Mouse (Mus musculus) liver, embryonic 14.5 days (tissue): ENCODE data around the gene Eci1. TPM values are rescaled to one million over a fixed set of nuclear protein-coding genes. Genes with fewer than 3 reads are reported as not detected.

ENCODE experiments used
- ATAC-seq: fragments of 200-750 bp; cut with Nextera tagmentation; 2 replicates; pipeline ENCODE4 v1.8.0; 2017; ENCODE audit warnings: moderate number of reproducible peaks, mild to moderate bottlenecking, moderate library complexity; ENCODE audit not compliant: insufficient read depth
- DNase-seq, 3 experiments: peaks; one replicate each; pipeline ENCODE4 v3.0.0-alpha.2; 2012 to 2013; ENCODE audit warnings: low read depth in 3 of 3, low spot score in 3 of 3
- H3K27ac ChIP-seq: fragments of 300-500 bp; sonication (generic); 2 replicates; pipeline ENCODE4 v1.5.1; 2014; ENCODE audit warnings: moderate library complexity, mild to moderate bottlenecking, control low read depth, inconsistent platforms
- H3K27me3 ChIP-seq: fragments of 300-500 bp; sonication (generic); 2 replicates; pipeline ENCODE4 v1.6.1; 2014; ENCODE audit warnings: mild to moderate bottlenecking, low read length, moderate library complexity; ENCODE audit not compliant: control insufficient read depth, insufficient read depth
- H3K36me3 ChIP-seq: fragments of 300-500 bp; sonication (generic); replicated peaks from 2 replicates; pipeline ENCODE4 v1.6.1; 2014; ENCODE audit warnings: low read depth; ENCODE audit not compliant: control insufficient read depth, insufficient read depth
- H3K4me1 ChIP-seq, 2 experiments: fragments of 200-500 bp in 1 of 2; fragments of 300-500 bp in 1 of 2; sonication (generic) in 1 of 2; replicated peaks; 2 replicates each; pipeline ENCODE4 v1.6.1; 2012 to 2014; ENCODE audit warnings: antibody characterized with exemption in 1 of 2, inconsistent platforms in 1 of 2, low read length in 1 of 2; ENCODE audit not compliant: control insufficient read depth in 2 of 2, insufficient read depth in 2 of 2
- H3K4me2 ChIP-seq: fragments of 300-500 bp; sonication (generic); 2 replicates; pipeline ENCODE4 v1.6.1; 2014; ENCODE audit warnings: low read depth, mild to moderate bottlenecking, control low read depth, moderate library complexity
- H3K4me3 ChIP-seq, 2 experiments: fragments of 200-500 bp in 1 of 2; fragments of 300-500 bp in 1 of 2; sonication (generic) in 1 of 2; 2 replicates each; pipeline ENCODE4 v1.5.1; 2012 to 2014; ENCODE audit warnings: low read depth in 2 of 2, low read length in 2 of 2, mild to moderate bottlenecking in 2 of 2, control low read depth in 1 of 2, inconsistent platforms in 1 of 2, moderate library complexity in 1 of 2; ENCODE audit not compliant: insufficient read depth in 1 of 2
- H3K9ac ChIP-seq: fragments of 300-500 bp; sonication (generic); replicated peaks from 2 replicates; pipeline ENCODE4 v1.6.1; 2014; ENCODE audit warnings: mild to moderate bottlenecking, control low read depth, moderate library complexity
- H3K9me3 ChIP-seq: fragments of 300-500 bp; sonication (generic); 2 replicates; pipeline ENCODE4 v1.6.1; 2016; ENCODE audit warnings: low read length, mixed read lengths; ENCODE audit not compliant: control insufficient read depth
- CTCF ChIP-seq: IDR thresholded peaks from 2 replicates; pipeline ENCODE4 v1.5.1; 2016; ENCODE audit warnings: antibody characterized with exemption, low read depth, control low read depth
- EP300 ChIP-seq: IDR thresholded peaks from 2 replicates; pipeline ENCODE4 v1.6.1; 2016; ENCODE audit warnings: antibody characterized with exemption, low read depth
- WGBS: fragments of 180-500 bp; shearing (Covaris S2); extraction: QIAGEN DNeasy Blood & Tissue Kit; methylation state at CpG from one replicate; pipeline ENCODE4 v1.1.7; 2014; ENCODE audit not compliant: insufficient replicate concordance; 5-methylcytosine and 5-hydroxymethylcytosine counted together
- polyA plus RNA-seq, 2 experiments: library from polyadenylated mRNA; depleted of rRNA in 1 of 2; stranded (reverse) in 1 of 2; unstranded in 1 of 2; fragments of >200 nt; fragmentation: Nextera tagmentation in 1 of 2; extraction: Ambion mirVana in 1 of 2; gene quantifications; 2 replicates each; pipeline versions ENCODE4 v1.2.1 to v1.2.3; 2012 to 2014

Gene Eci1
- polyA plus RNA-seq, 2 experiments = 48.3 to 56.4 TPM

DNA sequence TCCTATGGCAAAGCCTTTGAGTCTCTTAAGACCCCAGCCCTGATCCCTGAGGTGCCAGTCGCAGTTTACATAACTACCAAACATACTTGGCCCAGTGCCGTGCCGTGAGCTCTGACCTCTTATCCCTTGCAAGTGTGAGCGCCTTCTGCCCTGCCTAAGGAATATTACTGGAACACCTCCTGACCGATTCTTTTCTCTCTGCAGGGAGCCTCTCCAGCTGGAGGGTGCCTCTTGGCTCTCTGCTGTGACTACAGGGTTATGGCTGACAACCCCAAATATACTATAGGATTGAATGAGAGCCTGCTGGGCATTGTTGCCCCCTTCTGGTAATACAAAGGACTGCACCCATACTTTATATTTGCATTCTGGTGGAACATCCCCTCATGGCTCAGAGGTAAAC is 10.6 kb downstream of the Eci1 start:
- Histone ChIP-seq H3K27ac (no peak overlapping the region), H3K27me3 (no peaks in the 10 kb centered on the region), H3K4me1 (no peaks in the 10 kb centered on the region), H3K4me2 (no peak overlapping the region), H3K36me3 (peaks cover 20% of the 10 kb centered on the region), H3K9ac (no peak overlapping the region), H3K9me3 (no peaks in the 10 kb centered on the region), H3K4me3 (no peak overlapping the region)
- peak in 1 of 3 experiments; percentile 39 for DNase-seq
- WGBS = 69% methylated on average over 5 of the region's 5 CpGs
- peak; percentile 48; the same call in 1 of the 2 replicates for ATAC-seq
- peak; percentile 88 for TF ChIP-seq CTCF
- TF ChIP-seq EP300 = no peak

DNA sequence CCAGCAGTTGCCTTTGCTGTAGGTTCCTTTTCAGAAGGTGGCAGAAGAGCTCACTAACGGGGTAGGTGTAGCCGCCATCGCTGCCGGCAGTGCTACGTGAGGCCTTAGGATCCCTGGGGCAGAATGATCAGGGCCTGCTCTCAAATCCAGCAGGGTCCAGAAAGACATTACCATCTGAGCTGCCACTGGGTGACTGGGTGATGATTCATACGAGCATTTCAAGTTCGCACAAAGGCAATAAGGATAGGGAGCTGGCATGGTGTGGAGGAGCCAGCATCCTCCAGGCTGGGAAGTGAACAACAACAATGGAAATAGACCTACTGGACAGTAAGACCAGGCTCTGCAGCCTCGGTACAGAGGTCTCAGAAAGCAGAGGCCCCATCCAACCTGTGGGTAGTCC is 13.9 kb downstream of the Eci1 start:
- ATAC-seq (no peak), DNase-seq (no peak)
- Histone ChIP-seq H3K9me3 (no peaks in the 10 kb centered on the region), H3K9ac (no peak overlapping the region), H3K4me3 (no peak overlapping the region), H3K27me3 (no peaks in the 10 kb centered on the region), H3K4me1 (no peaks in the 10 kb centered on the region), H3K4me2 (no peak overlapping the region), H3K36me3 (peaks cover 26% of the 10 kb centered on the region), H3K27ac (no peak overlapping the region)
- TF ChIP-seq CTCF (no peak), EP300 (no peak)
- WGBS = 84% methylated on average over 8 of the region's 8 CpGs

DNA sequence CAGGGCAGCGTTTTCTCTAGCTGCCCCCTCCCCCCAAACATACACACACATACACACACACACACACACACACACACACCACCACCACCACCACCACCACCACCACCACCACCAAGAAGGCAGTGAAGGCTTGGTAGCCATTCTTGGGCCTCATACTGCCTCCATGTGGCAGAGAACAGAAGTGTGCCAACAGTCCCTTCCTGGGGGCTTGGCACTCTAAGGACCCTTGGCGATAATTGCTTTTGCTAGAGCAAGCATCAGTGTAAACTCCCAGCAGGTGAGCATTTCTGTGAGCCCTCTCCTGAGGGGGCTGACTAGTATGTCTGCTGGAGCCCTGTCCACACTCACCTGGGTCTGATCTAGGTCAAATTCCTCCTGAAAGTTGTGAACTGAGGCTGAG is 14.7 kb downstream of the Eci1 start:
- Histone ChIP-seq H3K36me3 (peaks cover 33% of the 10 kb centered on the region), H3K27ac (no peak overlapping the region)
- 40% methylated on average over 2 of the region's 2 CpGs for WGBS

DNA sequence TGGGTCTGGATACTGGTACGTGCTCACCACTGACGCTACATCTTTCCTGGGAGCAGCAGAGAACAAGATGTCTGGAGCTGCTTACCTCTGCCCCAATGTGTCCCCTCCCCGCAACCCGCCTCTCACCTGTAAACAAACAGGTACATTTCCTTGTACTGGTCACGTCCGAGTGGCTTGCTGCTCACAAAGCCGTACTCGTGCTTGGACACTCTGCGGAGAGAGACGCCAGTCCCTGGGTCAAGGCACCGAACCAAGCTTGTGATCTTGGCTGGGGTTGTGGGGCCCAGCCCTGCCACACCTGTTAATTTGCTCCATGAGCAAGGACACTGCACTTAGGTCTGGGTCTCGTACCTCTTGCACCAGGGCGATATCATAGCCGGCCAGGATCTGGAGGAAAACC is 15.7 kb downstream of the Eci1 start:
- Histone ChIP-seq H3K27ac (no peak overlapping the region), H3K27me3 (no peaks in the 10 kb centered on the region), H3K4me3 (no peak overlapping the region), H3K36me3 (peaks cover 42% of the 10 kb centered on the region), H3K4me2 (no peak overlapping the region), H3K9me3 (no peaks in the 10 kb centered on the region), H3K4me1 (no peaks in the 10 kb centered on the region), H3K9ac (no peak overlapping the region)
- TF ChIP-seq CTCF = no peak
- TF ChIP-seq EP300 = no peak
- DNase-seq = no peak
- ATAC-seq = no peak
- WGBS = 87% methylated on average over 14 of the region's 14 CpGs

More for the DNA sequence above, 14.7 kb downstream of the Eci1 start:
- Histone ChIP-seq H3K27me3 (no peaks in the 10 kb centered on the region), H3K4me2 (no peak overlapping the region), H3K9me3 (no peaks in the 10 kb centered on the region), H3K4me1 (no peaks in the 10 kb centered on the region), H3K9ac (no peak overlapping the region), H3K4me3 (no peak overlapping the region)
- DNase-seq (no peak), ATAC-seq (no peak)
- TF ChIP-seq CTCF (peak; percentile 61), EP300 (no peak)

DNA sequence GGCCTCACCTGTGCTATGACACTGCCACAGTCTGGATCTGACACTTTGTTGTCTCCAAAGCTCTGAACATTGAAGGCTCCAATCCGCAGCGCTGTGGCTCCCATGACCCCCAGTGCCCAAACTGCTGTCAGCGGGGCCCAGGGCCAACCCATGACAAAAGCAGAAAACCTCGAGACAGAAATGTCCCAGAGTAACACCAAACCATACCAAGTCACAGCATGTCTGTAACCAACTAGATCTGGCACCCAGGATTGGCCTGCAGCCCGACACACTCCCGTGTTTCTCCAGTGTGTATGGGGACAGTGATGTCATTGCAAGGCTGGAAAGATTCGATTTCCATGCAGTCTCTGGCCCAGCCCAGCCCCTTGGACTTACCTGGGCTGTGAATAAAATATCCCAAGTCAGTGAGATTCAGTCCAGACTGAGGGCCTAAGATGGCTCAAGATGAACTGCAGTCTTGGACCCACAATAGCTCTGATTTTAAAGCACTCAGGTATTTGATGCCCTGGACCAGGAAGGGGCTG is 16.3 kb downstream of the Eci1 start, which contains the start of gene Dnase1l2:
Gene Dnase1l2 (minus strand): TSS at position 474 of the 524 bp plus-strand sequence.
- ATAC-seq (no peak), DNase-seq (no peak)
- H3K27ac ChIP-seq = no peak within 1 kb of the TSS
- no peaks in the 10 kb centered on the region for H3K27me3 ChIP-seq
- no peak within 1 kb of the TSS for H3K4me2 ChIP-seq
- H3K9ac ChIP-seq = no peak within 1 kb of the TSS
- no peaks in the 10 kb centered on the region for H3K4me1 ChIP-seq
- no peaks in the 10 kb centered on the region for H3K9me3 ChIP-seq
- H3K36me3 ChIP-seq = peaks cover 45% of the 10 kb centered on the region
- H3K4me3 ChIP-seq = no peak within 1 kb of the TSS
- TF ChIP-seq EP300 (no peak), CTCF (no peak)
- WGBS = 70% methylated on average over 7 of the region's 7 CpGs
